Mouse (Mus musculus) cerebellum, adult 9-10 months (tissue): ENCODE data around the gene Siglece.
"Not testable (repeated sequence)": the region's sequence is repeated elsewhere in the genome, so short reads cannot be mapped to it uniquely, and the experiment has no call there.

ENCODE experiments used
- DNase-seq: peaks from one replicate; pipeline ENCODE4 v3.0.0; 2022

Siglece gene

GRCm38 (mm10) chr7:43660002-43660401 lies at the start of gene Siglece:
Siglece (minus strand) TSS chr7:43660161.
- no peak for DNase-seq

GRCm38 (mm10) chr7:43690118-43690517 lies 30.2 kb upstream of the Siglece start, which contains the start of gene Klk14:
Klk14 (plus strand) TSS chr7:43690418.
- DNase-seq: no peak

GRCm38 (mm10) chr7:43685088-43685487 lies 25.1 kb upstream of the Siglece start:
- no peak for DNase-seq

- DNase-seq: not testable (repeated sequence)
These were observed 22.6 kb upstream of the Siglece start for GRCm38 (mm10) chr7:43682511-43682910.

GRCm38 (mm10) chr7:43680960-43681359 lies 21.0 kb upstream of the Siglece start:
- peak; percentile 28 for DNase-seq

- no peak for DNase-seq
These were observed 18.6 kb upstream of the Siglece start for GRCm38 (mm10) chr7:43678517-43678916.

GRCm38 (mm10) chr7:43675091-43675490 lies 15.1 kb upstream of the Siglece start:
- peak; percentile 10 for DNase-seq

- peak; percentile 38 for DNase-seq
These were observed 12.8 kb upstream of the Siglece start for GRCm38 (mm10) chr7:43672581-43673260.

- peak; percentile 95 for DNase-seq
These were observed 12.0 kb upstream of the Siglece start, which contains the start of gene Ctu1 for GRCm38 (mm10) chr7:43671809-43672580. Ctu1 (plus strand) TSS chr7:43672016.

GRCm38 (mm10) chr7:43671064-43671808 lies 11.3 kb upstream of the Siglece start:
- DNase-seq: peak; percentile 60

- DNase-seq: no peak
These were observed 8.6 kb upstream of the Siglece start for GRCm38 (mm10) chr7:43668582-43668981.

GRCm38 (mm10) chr7:43667221-43667620 lies 7.3 kb upstream of the Siglece start:
- not testable (repeated sequence) for DNase-seq

GRCm38 (mm10) chr7:43662804-43663203 lies 2.8 kb upstream of the Siglece start:
- no peak for DNase-seq

- no peak for DNase-seq
These were observed 3.7 kb downstream of the Siglece start for GRCm38 (mm10) chr7:43656232-43656631.

- DNase-seq: no peak
These were observed 5.4 kb downstream of the Siglece start for GRCm38 (mm10) chr7:43654519-43654918.

GRCm38 (mm10) chr7:43652683-43653082 lies 7.3 kb downstream of the Siglece start:
- no peak for DNase-seq

- no peak for DNase-seq
These were observed 16.8 kb downstream of the Siglece start for GRCm38 (mm10) chr7:43643046-43643652.

GRCm38 (mm10) chr7:43642587-43642986 lies 17.4 kb downstream of the Siglece start:
- DNase-seq: no peak

- DNase-seq: no peak
These were observed 22.8 kb downstream of the Siglece start for GRCm38 (mm10) chr7:43637118-43637517.

GRCm38 (mm10) chr7:43636194-43636593 lies 23.8 kb downstream of the Siglece start:
- no peak for DNase-seq

GRCm38 (mm10) chr7:43634500-43634899 lies 25.5 kb downstream of the Siglece start, which contains the start of gene Ceacam18:
Ceacam18 (plus strand) TSS chr7:43634707.
- DNase-seq: no peak

GRCm38 (mm10) chr7:43633940-43634339 lies 26.0 kb downstream of the Siglece start:
- DNase-seq: no peak
